Mouse (Mus musculus) forebrain, embryonic 11.5 days (tissue): ENCODE data around the gene 1520401A03Rik. TPM values are rescaled to one million over a fixed set of nuclear protein-coding genes. Genes with fewer than 3 reads are reported as not detected.

Experiments used
- ATAC-seq: fragments of 200-750 bp; cut with Nextera tagmentation; replicated peaks from 2 replicates; pipeline ENCODE4 v1.8.0; 2017; ENCODE audit warnings: moderate TSS enrichment; ENCODE audit not compliant: low FRiP score
- DNase-seq: peaks from one replicate; pipeline ENCODE4 v3.0.0-alpha.2; 2017; ENCODE audit warnings: low spot score
- H3K27ac ChIP-seq: fragments of 300-500 bp; sonication (generic); 2 replicates; pipeline ENCODE4 v1.5.1; 2014; ENCODE audit warnings: low read depth, low read length
- H3K27me3 ChIP-seq: fragments of 300-500 bp; sonication (generic); 2 replicates; pipeline ENCODE4 v1.6.1; 2014; ENCODE audit warnings: mild to moderate bottlenecking, low read length, mixed read lengths; ENCODE audit not compliant: control insufficient read depth, insufficient read depth
- H3K36me3 ChIP-seq: fragments of 300-500 bp; sonication (generic); 2 replicates; pipeline ENCODE4 v1.6.1; 2014; ENCODE audit warnings: mild to moderate bottlenecking, low read length, moderate library complexity, mixed read lengths; ENCODE audit not compliant: control insufficient read depth, insufficient read depth
- H3K4me1 ChIP-seq: fragments of 300-500 bp; sonication (generic); replicated peaks from 2 replicates; pipeline ENCODE4 v1.6.1; 2014; ENCODE audit warnings: low read length, mixed read lengths; ENCODE audit not compliant: control insufficient read depth, insufficient read depth
- H3K4me2 ChIP-seq: fragments of 300-500 bp; sonication (generic); 2 replicates; pipeline ENCODE4 v1.6.1; 2014; ENCODE audit warnings: low read depth, mild to moderate bottlenecking, low read length, moderate library complexity, mixed read lengths; ENCODE audit not compliant: severe bottlenecking
- H3K4me3 ChIP-seq: fragments of 300-500 bp; sonication (generic); 2 replicates; pipeline ENCODE4 v1.5.1; 2014; ENCODE audit warnings: low read depth, low read length
- H3K9ac ChIP-seq: fragments of 300-500 bp; sonication (generic); 2 replicates; pipeline ENCODE4 v1.6.1; 2014; ENCODE audit warnings: low read length
- H3K9me3 ChIP-seq: fragments of 300-500 bp; sonication (generic); 2 replicates; pipeline ENCODE4 v1.6.1; 2016; ENCODE audit warnings: low read length, mixed read lengths; ENCODE audit not compliant: control insufficient read depth
- WGBS: fragments of 180-500 bp; shearing (Covaris S2); extraction: QIAGEN DNeasy Blood & Tissue Kit; methylation state at CpG from one replicate; pipeline ENCODE4 v1.1.7; 2014; 5-methylcytosine and 5-hydroxymethylcytosine counted together
- polyA plus RNA-seq: library from polyadenylated mRNA; unstranded; fragments of >200 nt; fragmentation: Nextera tagmentation; extraction: Ambion mirVana; gene quantifications from 2 replicates; pipeline ENCODE4 v1.2.1, GENCODE M21; 2014

The 1520401A03Rik gene
- polyA plus RNA-seq, 1 experiment from 2014 or later: not detected

DNA sequence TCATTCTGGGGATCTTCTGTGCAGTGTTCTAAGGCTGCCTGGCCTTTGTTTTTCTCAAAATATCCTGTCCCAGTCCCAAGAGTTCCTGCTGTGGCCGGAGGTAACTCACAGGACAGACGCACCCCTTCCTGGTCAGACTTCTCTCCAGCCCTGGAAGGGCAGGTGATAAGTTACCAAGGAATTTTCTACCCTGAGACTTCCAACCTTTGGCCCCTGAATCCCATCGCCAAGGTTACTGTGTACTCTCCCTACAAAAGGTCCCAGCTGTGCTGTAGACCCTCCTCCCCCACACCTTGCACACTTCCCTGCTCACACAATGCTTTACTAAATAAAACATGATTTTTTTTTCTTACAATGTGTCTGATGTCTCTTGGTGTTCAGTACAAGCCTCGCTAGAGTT lies 40.5 kb downstream of the 1520401A03Rik start:
- Histone ChIP-seq H3K4me3 (no peak overlapping the region), H3K4me1 (peaks cover 7% of the 10 kb centered on the region; the same call in 1 of the 2 replicates), H3K9me3 (no peaks in the 10 kb centered on the region), H3K4me2 (no peak overlapping the region), H3K27me3 (peaks cover 43% of the 10 kb centered on the region), H3K36me3 (no peaks in the 10 kb centered on the region), H3K9ac (no peak overlapping the region), H3K27ac (no peak overlapping the region)
- 60% methylated on average over 4 of the region's 4 CpGs for WGBS
- DNase-seq (no peak), ATAC-seq (no peak)

DNA sequence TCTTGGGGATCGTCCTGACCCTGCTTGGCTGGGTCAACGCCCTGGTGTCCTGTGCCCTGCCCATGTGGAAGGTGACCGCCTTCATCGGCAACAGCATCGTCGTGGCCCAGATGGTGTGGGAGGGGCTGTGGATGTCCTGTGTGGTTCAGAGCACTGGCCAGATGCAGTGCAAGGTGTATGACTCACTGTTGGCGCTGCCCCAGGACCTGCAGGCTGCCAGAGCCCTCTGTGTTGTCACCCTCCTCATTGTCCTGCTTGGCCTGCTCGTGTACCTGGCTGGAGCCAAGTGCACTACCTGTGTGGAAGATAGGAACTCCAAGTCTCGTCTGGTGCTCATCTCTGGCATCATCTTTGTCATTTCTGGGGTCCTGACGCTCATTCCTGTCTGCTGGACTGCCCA lies 41.5 kb downstream of the 1520401A03Rik start:
- WGBS: 82% methylated on average over 10 of the region's 10 CpGs
- H3K9ac ChIP-seq: no peak overlapping the region
- H3K27ac ChIP-seq: no peak overlapping the region
- H3K4me2 ChIP-seq: no peak overlapping the region
- H3K9me3 ChIP-seq: no peaks in the 10 kb centered on the region
- H3K4me3 ChIP-seq: no peak overlapping the region
- no peak for ATAC-seq
- no peaks in the 10 kb centered on the region for H3K36me3 ChIP-seq
- no peak for DNase-seq
- peaks cover 9% of the 10 kb centered on the region; the same call in 1 of the 2 replicates for H3K4me1 ChIP-seq
- peaks cover 43% of the 10 kb centered on the region for H3K27me3 ChIP-seq

DNA sequence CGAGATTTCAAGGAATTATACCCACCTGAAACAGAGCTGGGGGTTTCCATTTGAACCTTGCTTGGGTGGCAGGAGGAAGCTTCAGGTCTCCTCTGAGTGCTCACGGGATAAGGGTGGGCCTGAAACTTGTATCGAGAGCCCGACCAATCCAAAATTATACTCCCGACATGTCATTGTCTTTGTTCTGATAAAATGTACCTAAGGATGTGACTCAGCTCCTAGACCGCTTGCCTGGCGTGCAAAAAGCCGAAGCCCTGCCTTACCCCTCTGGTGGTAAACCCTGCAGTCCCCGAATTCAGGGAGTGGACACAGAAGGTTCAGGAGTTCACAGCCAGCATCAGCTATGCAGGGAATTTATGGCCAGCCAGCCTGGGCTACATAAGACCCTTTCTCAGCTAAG lies 42.2 kb downstream of the 1520401A03Rik start:
- no peak overlapping the region for H3K9ac ChIP-seq
- no peak overlapping the region for H3K4me2 ChIP-seq
- no peaks in the 10 kb centered on the region for H3K9me3 ChIP-seq
- peaks cover 11% of the 10 kb centered on the region; the same call in 1 of the 2 replicates for H3K4me1 ChIP-seq
- H3K4me3 ChIP-seq: no peak overlapping the region
- H3K27ac ChIP-seq: no peak overlapping the region
- DNase-seq (no peak), ATAC-seq (no peak)
- H3K27me3 ChIP-seq: peaks cover 47% of the 10 kb centered on the region
- H3K36me3 ChIP-seq: no peaks in the 10 kb centered on the region
- 81% methylated on average over 9 of the region's 9 CpGs for WGBS

GRCm38 (mm10) chr17:23679127-23679835 lies 43.3 kb downstream of the 1520401A03Rik start, which contains the start of gene Cldn6:
Cldn6 (plus strand) TSS chr17:23679249.
- H3K27me3 ChIP-seq: peaks cover 51% of the 10 kb centered on the region
- H3K36me3 ChIP-seq: no peaks in the 10 kb centered on the region
- DNase-seq (no peak), ATAC-seq (no peak)
- H3K27ac ChIP-seq: no peak within 1 kb of the TSS
- H3K9ac ChIP-seq: no peak within 1 kb of the TSS
- WGBS: 1% methylated on average over 38 of the region's 38 CpGs
- peaks cover 8% of the 10 kb centered on the region; the same call in 1 of the 2 replicates for H3K4me1 ChIP-seq
- peak within 1 kb of the TSS; percentile 36 for H3K4me2 ChIP-seq
- H3K9me3 ChIP-seq: no peaks in the 10 kb centered on the region
- peak within 1 kb of the TSS; percentile 14; the same call in 1 of the 2 replicates for H3K4me3 ChIP-seq

DNA sequence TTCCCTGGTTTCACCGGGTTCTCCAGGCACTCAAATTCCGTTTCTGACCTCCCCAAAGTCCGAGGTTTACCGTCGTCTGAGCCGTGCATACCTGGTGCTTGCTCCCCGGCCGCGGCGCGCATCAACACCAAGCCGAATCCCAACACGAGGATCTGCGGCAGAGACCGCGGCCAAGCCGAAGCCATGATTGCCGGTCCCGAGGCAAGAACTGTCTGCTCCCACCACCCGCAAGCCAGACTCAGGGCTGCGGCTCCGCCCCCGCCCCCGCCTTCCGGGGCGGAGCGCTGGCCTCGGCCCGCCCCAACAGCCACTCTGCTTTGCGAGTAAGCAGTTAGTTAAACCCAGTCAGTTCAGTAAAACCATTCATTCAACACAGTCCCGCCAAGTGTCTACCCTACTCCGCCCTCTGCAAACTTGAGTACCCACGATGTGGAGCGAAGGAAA lies 45.3 kb downstream of the 1520401A03Rik start, which contains the start of gene Tnfrsf12a:
Tnfrsf12a (minus strand) TSS at position 233 of the 444 bp plus-strand sequence.
- Histone ChIP-seq H3K27me3 (peaks cover 43% of the 10 kb centered on the region), H3K27ac (no peak within 1 kb of the TSS), H3K9me3 (no peaks in the 10 kb centered on the region), H3K4me3 (peak within 1 kb of the TSS; percentile 46), H3K4me1 (peaks cover 9% of the 10 kb centered on the region; the same call in 1 of the 2 replicates), H3K9ac (peak within 1 kb of the TSS; percentile 56), H3K36me3 (no peaks in the 10 kb centered on the region), H3K4me2 (peak within 1 kb of the TSS; percentile 98)
- under 1% methylated on average over 34 of the region's 34 CpGs for WGBS
- DNase-seq: peak; percentile 91
- peak; percentile 43 for ATAC-seq

- Histone ChIP-seq H3K36me3 (no peaks in the 10 kb centered on the region), H3K9me3 (no peaks in the 10 kb centered on the region), H3K27ac (no peak overlapping the region), H3K27me3 (peaks cover 38% of the 10 kb centered on the region), H3K4me1 (peaks cover 9% of the 10 kb centered on the region; the same call in 1 of the 2 replicates), H3K9ac (peak overlapping the region; percentile 56; the same call in 1 of the 2 replicates), H3K4me3 (peak overlapping the region; percentile 46), H3K4me2 (peak overlapping the region; percentile 98)
- WGBS: under 1% methylated on average over 36 of the region's 37 CpGs
- DNase-seq (peak; percentile 68), ATAC-seq (no peak)
These were observed 46.0 kb downstream of the 1520401A03Rik start for GRCm38 (mm10) chr17:23676473-23677031.

DNA sequence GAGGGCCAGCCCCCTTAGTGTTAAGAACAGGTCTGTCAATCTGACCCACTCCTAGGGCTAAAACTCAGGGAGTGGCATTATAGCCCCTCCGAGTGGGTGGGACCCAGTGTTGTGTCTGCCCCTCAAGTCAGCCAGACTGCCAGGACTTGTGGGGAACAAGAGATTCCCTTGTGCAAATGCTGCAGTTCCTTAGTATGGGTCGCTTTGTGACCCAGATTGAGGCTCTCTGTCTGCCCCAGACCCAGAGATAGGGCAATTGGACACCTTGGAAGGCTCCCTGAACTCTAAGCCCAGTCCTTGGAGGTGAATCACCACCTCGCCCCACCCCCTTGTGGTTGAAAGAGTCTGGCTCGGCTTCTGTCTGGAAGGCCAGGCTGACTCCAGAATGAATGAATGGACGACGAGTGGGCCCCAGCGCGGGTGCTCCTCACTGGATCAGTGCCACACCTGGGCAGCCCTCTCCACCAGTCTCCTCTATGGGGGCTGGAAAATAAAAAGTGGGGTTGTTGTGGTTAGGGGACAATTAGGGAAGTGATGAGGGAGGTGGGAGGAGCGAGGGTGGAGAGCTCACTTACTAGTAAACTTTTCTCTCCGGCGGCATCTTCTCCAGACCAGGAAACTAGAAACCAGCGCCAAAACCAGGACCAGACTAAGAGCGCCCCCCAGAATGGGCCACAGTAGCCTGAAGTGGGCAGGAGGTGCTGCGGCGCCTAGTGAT lies 46.9 kb downstream of the 1520401A03Rik start:
- H3K27ac ChIP-seq: no peak overlapping the region
- peak overlapping the region; percentile 98 for H3K4me2 ChIP-seq
- H3K27me3 ChIP-seq: peaks cover 30% of the 10 kb centered on the region
- no peak overlapping the region; the same call in 1 of the 2 replicates for H3K4me3 ChIP-seq
- H3K4me1 ChIP-seq: peaks cover 9% of the 10 kb centered on the region; the same call in 1 of the 2 replicates
- DNase-seq (no peak), ATAC-seq (no peak)
- H3K36me3 ChIP-seq: no peaks in the 10 kb centered on the region
- H3K9ac ChIP-seq: no peak overlapping the region
- WGBS: 14% methylated on average over 15 of the region's 15 CpGs
- no peaks in the 10 kb centered on the region for H3K9me3 ChIP-seq

- DNase-seq (no peak), ATAC-seq (no peak)
- H3K4me3 ChIP-seq: no peak overlapping the region
- H3K4me2 ChIP-seq: no peak overlapping the region
- H3K36me3 ChIP-seq: no peaks in the 10 kb centered on the region
- H3K9me3 ChIP-seq: no peaks in the 10 kb centered on the region
- H3K9ac ChIP-seq: no peak overlapping the region
- H3K27me3 ChIP-seq: peaks cover 25% of the 10 kb centered on the region
- peaks cover 9% of the 10 kb centered on the region; the same call in 1 of the 2 replicates for H3K4me1 ChIP-seq
- H3K27ac ChIP-seq: no peak overlapping the region
- WGBS: 36% methylated on average over 5 of the region's 5 CpGs
These were observed 47.5 kb downstream of the 1520401A03Rik start for GRCm38 (mm10) chr17:23675127-23675526.
